Mouse (Mus musculus): ENCODE measurements at regions not wholly inside any gene's neighbourhood (a gene's known extent, or its start where the extent isn't known, plus 50 kb on each side); places are given as distances from the start of the nearest gene placed in this dataset.
"Not testable (repeated sequence)": the region's sequence is repeated elsewhere in the genome, so short reads cannot be mapped to it uniquely, and the experiment has no call there.

GRCm38 (mm10) chr12:93812963-93813733 lies 1878.9 kb upstream of the Flrt2 start:
- no peak for DNase-seq

- DNase-seq = no peak
Measured at GRCm38 (mm10) chr12:93850944-93851520, 1841.0 kb upstream of the Flrt2 start.

- DNase-seq = no peak
Measured at GRCm38 (mm10) chr12:93851660-93852059, 1840.4 kb upstream of the Flrt2 start.

GRCm38 (mm10) chr12:93885946-93886345 lies 1806.1 kb upstream of the Flrt2 start:
- no peak for DNase-seq

GRCm38 (mm10) chr12:93890109-93890508 lies 1801.9 kb upstream of the Flrt2 start:
- DNase-seq = no peak

GRCm38 (mm10) chr12:93928541-93929238 lies 1763.3 kb upstream of the Flrt2 start:
- DNase-seq = not testable (repeated sequence)

GRCm38 (mm10) chr12:93929239-93929563 lies 1762.8 kb upstream of the Flrt2 start:
- DNase-seq = not testable (repeated sequence)

GRCm38 (mm10) chr12:93930242-93930641 lies 1761.8 kb upstream of the Flrt2 start:
- not testable (repeated sequence) for DNase-seq

- no peak for DNase-seq
Measured at GRCm38 (mm10) chr12:93960869-93961268, 1731.2 kb upstream of the Flrt2 start.

GRCm38 (mm10) chr12:93981307-93981706 lies 1710.7 kb upstream of the Flrt2 start:
- no peak for DNase-seq

- no peak for DNase-seq
Measured at GRCm38 (mm10) chr12:93991531-93991930, 1700.5 kb upstream of the Flrt2 start.

- DNase-seq = no peak
Measured at GRCm38 (mm10) chr12:93993875-93994274, 1698.2 kb upstream of the Flrt2 start.

GRCm38 (mm10) chr12:94015946-94016345 lies 1676.1 kb upstream of the Flrt2 start:
- DNase-seq = no peak

GRCm38 (mm10) chr12:94031364-94031763 lies 1660.7 kb upstream of the Flrt2 start:
- DNase-seq = no peak

GRCm38 (mm10) chr12:94047972-94048371 lies 1644.1 kb upstream of the Flrt2 start:
- no peak for DNase-seq

- DNase-seq = no peak
Measured at GRCm38 (mm10) chr12:94057767-94058166, 1634.3 kb upstream of the Flrt2 start.

GRCm38 (mm10) chr12:94059641-94060040 lies 1632.4 kb upstream of the Flrt2 start:
- no peak for DNase-seq

- no peak for DNase-seq
Measured at GRCm38 (mm10) chr12:94060336-94060735, 1631.7 kb upstream of the Flrt2 start.

- no peak for DNase-seq
Measured at GRCm38 (mm10) chr12:94066444-94067152, 1625.4 kb upstream of the Flrt2 start.

GRCm38 (mm10) chr12:94070940-94071505 lies 1621.0 kb upstream of the Flrt2 start:
- no peak for DNase-seq

GRCm38 (mm10) chr12:94105582-94106162 lies 1586.4 kb upstream of the Flrt2 start:
- DNase-seq = no peak

GRCm38 (mm10) chr12:94150143-94150542 lies 1541.9 kb upstream of the Flrt2 start:
- DNase-seq = no peak

All from right cerebral cortex, postnatal 25 days (tissue).